Mouse (Mus musculus) midbrain, postnatal 0 days (tissue): ENCODE data around the gene Ttpal. TPM values are rescaled to one million over a fixed set of nuclear protein-coding genes. Genes with fewer than 3 reads are reported as not detected.

ENCODE experiments used
- ATAC-seq: fragments of 200-750 bp; cut with Nextera tagmentation; 2 replicates; pipeline ENCODE4 v1.8.0; 2017; ENCODE audit warnings: moderate number of reproducible peaks, mild to moderate bottlenecking, moderate TSS enrichment, moderate library complexity; ENCODE audit not compliant: low FRiP score
- DNase-seq: peaks from one replicate; pipeline ENCODE4 v3.0.0-alpha.2; 2015; ENCODE audit warnings: low spot score
- H3K27ac ChIP-seq: fragments of 300-500 bp; sonication (generic); 2 replicates; pipeline ENCODE4 v1.5.1; 2014; ENCODE audit warnings: low read depth, mild to moderate bottlenecking, low read length, mixed read lengths
- H3K27me3 ChIP-seq: fragments of 300-500 bp; sonication (generic); 2 replicates; pipeline ENCODE4 v1.6.1; 2014; ENCODE audit warnings: low read length, control low read depth, mixed read lengths; ENCODE audit not compliant: insufficient read depth
- H3K36me3 ChIP-seq: fragments of 300-500 bp; sonication (generic); 2 replicates; pipeline ENCODE4 v1.6.1; 2014; ENCODE audit warnings: low read length, control low read depth, mixed read lengths; ENCODE audit not compliant: insufficient read depth
- H3K4me1 ChIP-seq: fragments of 300-500 bp; sonication (generic); 2 replicates; pipeline ENCODE4 v1.6.1; 2014; ENCODE audit warnings: mild to moderate bottlenecking, control low read depth, antibody characterized with exemption, low read length, mixed read lengths; ENCODE audit not compliant: insufficient read depth
- H3K4me2 ChIP-seq: fragments of 300-500 bp; sonication (generic); 2 replicates; pipeline ENCODE4 v1.6.1; 2014; ENCODE audit warnings: low read depth, mild to moderate bottlenecking, low read length, mixed read lengths; ENCODE audit not compliant: poor library complexity, severe bottlenecking
- H3K4me3 ChIP-seq: fragments of 300-500 bp; sonication (generic); 2 replicates; pipeline ENCODE4 v1.5.1; 2014; ENCODE audit warnings: low read depth, mild to moderate bottlenecking, low read length, moderate library complexity
- H3K9ac ChIP-seq: fragments of 300-500 bp; sonication (generic); replicated peaks from 2 replicates; pipeline ENCODE4 v1.6.1; 2014; ENCODE audit warnings: mild to moderate bottlenecking, low read length, moderate library complexity, mixed read lengths; ENCODE audit not compliant: poor library complexity, severe bottlenecking
- H3K9me3 ChIP-seq: fragments of 300-500 bp; sonication (generic); 2 replicates; pipeline ENCODE4 v1.6.1; 2016; ENCODE audit warnings: low read length, control low read depth
- CTCF ChIP-seq: IDR thresholded peaks from 2 replicates; pipeline ENCODE4 v1.5.1; 2016; ENCODE audit warnings: antibody characterized with exemption, mild to moderate bottlenecking
- WGBS: fragments of 180-500 bp; shearing (Covaris S2); extraction: QIAGEN DNeasy Blood & Tissue Kit; methylation state at CpG from one replicate; pipeline ENCODE4 v1.1.7; 2014; 5-methylcytosine and 5-hydroxymethylcytosine counted together
- polyA plus RNA-seq: library from polyadenylated mRNA; unstranded; fragments of >200 nt; fragmentation: Nextera tagmentation; extraction: Ambion mirVana; gene quantifications from 2 replicates; pipeline ENCODE4 v1.2.1, GENCODE M21; 2015
- total RNA-seq: library from RNA; depleted of rRNA; stranded (reverse); fragments of >200 nt; gene quantifications from 2 replicates; pipeline ENCODE4 v1.2.3, GENCODE M21; 2014; rRNA removed

The Ttpal gene
- total and polyA plus RNA-seq, 2 experiments from 2014 or later = 33.5 to 76.2 TPM

DNA sequence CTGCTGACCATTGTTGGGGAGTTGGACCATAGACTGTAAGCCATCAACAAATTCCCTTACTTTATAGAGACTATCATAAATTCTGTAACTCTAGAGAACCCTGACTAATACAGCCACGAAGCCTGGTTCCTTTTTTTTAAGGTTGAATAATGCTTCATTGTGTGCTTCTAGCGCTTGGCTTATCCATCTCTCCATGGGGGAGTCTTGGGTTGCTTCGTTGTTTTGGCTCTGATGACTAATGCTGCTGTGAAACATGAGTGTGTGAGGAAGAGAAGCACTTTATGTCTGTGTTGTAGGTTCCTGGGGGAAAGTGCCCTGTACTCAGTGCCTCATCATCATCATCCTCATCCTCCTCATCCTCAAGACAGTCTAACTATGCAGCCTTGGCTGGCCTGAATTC is 61.8 kb downstream of the Ttpal start:
- H3K27me3 ChIP-seq = no peaks in the 10 kb centered on the region
- H3K4me1 ChIP-seq = 0 out of 2 replicates have a peak, but pooled peaks cover 3% of the 10 kb centered on the region
- DNase-seq (no peak), ATAC-seq (no peak)
- H3K4me2 ChIP-seq = no peak overlapping the region
- no peak for TF ChIP-seq CTCF
- no peak overlapping the region for H3K9ac ChIP-seq
- H3K27ac ChIP-seq = no peak overlapping the region
- no peak overlapping the region for H3K4me3 ChIP-seq
- no peaks in the 10 kb centered on the region for H3K9me3 ChIP-seq
- H3K36me3 ChIP-seq = no peaks in the 10 kb centered on the region
- WGBS = 48% methylated on average over 3 of the region's 3 CpGs

DNA sequence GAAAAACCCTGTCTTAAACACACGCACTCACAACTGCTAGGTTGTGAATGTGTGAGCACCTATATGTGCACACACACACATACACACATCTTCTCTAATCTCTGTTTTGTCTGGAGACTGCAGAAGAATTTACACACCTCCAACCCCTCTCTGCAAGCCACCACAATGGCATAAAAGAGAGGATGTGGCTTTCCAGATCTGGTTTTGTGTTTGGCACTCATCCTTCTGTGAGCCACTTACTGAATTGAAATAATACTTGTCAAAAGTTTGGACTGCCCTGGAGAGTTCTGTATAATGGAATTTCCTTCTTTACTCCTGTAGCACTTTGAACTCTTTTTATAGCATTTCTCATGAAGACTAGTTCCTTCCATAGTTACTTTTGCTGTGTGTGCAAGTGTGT is 64.9 kb downstream of the Ttpal start:
- H3K4me2 ChIP-seq = no peak overlapping the region
- WGBS = 94% methylated on average over 1 of the region's 1 CpGs
- H3K9me3 ChIP-seq = no peaks in the 10 kb centered on the region
- H3K27me3 ChIP-seq = no peaks in the 10 kb centered on the region
- no peaks in the 10 kb centered on the region for H3K4me1 ChIP-seq
- H3K27ac ChIP-seq = no peak overlapping the region
- ATAC-seq = no peak
- TF ChIP-seq CTCF = no peak
- H3K4me3 ChIP-seq = no peak overlapping the region
- H3K36me3 ChIP-seq = no peaks in the 10 kb centered on the region
- H3K9ac ChIP-seq = no peak overlapping the region
- DNase-seq = no peak

Other genes with a start within 250 kb of the Ttpal start
- 2.3 and 3.5 TPM in 2 replicates for gene Jph2, start 204.3 kb upstream of the Ttpal start, total RNA-seq
- gene Jph2, start 204.3 kb upstream of the Ttpal start, polyA plus RNA-seq = 1.5 and 2.2 TPM in 2 replicates
- gene Oser1, start 177.6 kb upstream of the Ttpal start, total RNA-seq = 27.6 and 29.9 TPM in 2 replicates
- 63.8 and 64.7 TPM in 2 replicates for gene Oser1, start 177.6 kb upstream of the Ttpal start, polyA plus RNA-seq
- 150 and 182 TPM in 2 replicates for gene Gdap1l1, start 163.8 kb upstream of the Ttpal start, total RNA-seq
- gene Gdap1l1, start 163.8 kb upstream of the Ttpal start, polyA plus RNA-seq = 147 and 155 TPM in 2 replicates
- gene Fitm2, start 129.7 kb upstream of the Ttpal start, total RNA-seq = 24.5 and 29.9 TPM in 2 replicates
- gene Fitm2, start 129.7 kb upstream of the Ttpal start, polyA plus RNA-seq = 15.3 and 15.4 TPM in 2 replicates
- 0.38 TPM in 2 replicates for gene R3hdml, start 110.0 kb upstream of the Ttpal start, total RNA-seq
- gene R3hdml, start 110.0 kb upstream of the Ttpal start, polyA plus RNA-seq = 0.21 and 0.70 TPM in 2 replicates
- gene Hnf4a, start 95.5 kb upstream of the Ttpal start, total RNA-seq = not detected in 2 replicates
- not detected in 2 replicates for gene Hnf4a, start 95.5 kb upstream of the Ttpal start, polyA plus RNA-seq
- gene Serinc3, start 42.8 kb downstream of the Ttpal start, total RNA-seq = 96.1 and 101 TPM in 2 replicates
- gene Serinc3, start 42.8 kb downstream of the Ttpal start, polyA plus RNA-seq = 35.9 and 36.9 TPM in 2 replicates
- gene Pkig, start 56.1 kb downstream of the Ttpal start, total RNA-seq = 90.5 and 102 TPM in 2 replicates
- gene Pkig, start 56.1 kb downstream of the Ttpal start, polyA plus RNA-seq = 153 and 161 TPM in 2 replicates
- gene Ada, start 147.9 kb downstream of the Ttpal start, total RNA-seq = 1.4 and 2.6 TPM in 2 replicates
- 3.7 and 3.8 TPM in 2 replicates for gene Ada, start 147.9 kb downstream of the Ttpal start, polyA plus RNA-seq
- 0.19 and 0.22 TPM in 2 replicates for gene Ccn5, start 218.5 kb downstream of the Ttpal start, total RNA-seq
- gene Ccn5, start 218.5 kb downstream of the Ttpal start, polyA plus RNA-seq = 0.32 and 0.69 TPM in 2 replicates